Mouse (Mus musculus) embryonic fibroblast, embryonic 13.5 days (primary cell): ENCODE measurements around the gene Nol4l.

Experiments used
- CTCF ChIP-seq: IDR thresholded peaks from 2 replicates; pipeline ENCODE4 v1.5.1; 2011; ENCODE audit warnings: mild to moderate bottlenecking, control low read depth, low read length, moderate library complexity, borderline replicate concordance; ENCODE audit not compliant: insufficient read depth
- POLR2A ChIP-seq: IDR thresholded peaks from 2 replicates; pipeline ENCODE4 v1.6.1; 2011; ENCODE audit warnings: low read depth, mild to moderate bottlenecking, control low read depth, low read length, moderate library complexity

- TF ChIP-seq POLR2A (no peak), CTCF (no peak)
Observed at GRCm38 (mm10) chr2:153507969-153508368, 21.8 kb downstream of the Nol4l start.
